Mouse (Mus musculus) bone marrow, adult 2 months (tissue): ENCODE results near the gene Tnni3k.

Experiments used
- CTCF ChIP-seq: fragments of 200-500 bp; IDR thresholded peaks from 2 replicates; pipeline ENCODE4 v1.5.1; 2011; ENCODE audit warnings: low read length, control low read depth; ENCODE audit not compliant: control insufficient read depth, insufficient read depth
- POLR2A ChIP-seq: fragments of 200-500 bp; IDR thresholded peaks from 2 replicates; pipeline ENCODE4 v1.6.1; 2011; ENCODE audit warnings: low read depth, mild to moderate bottlenecking, control low read depth, low read length, borderline replicate concordance; ENCODE audit not compliant: control insufficient read depth

GRCm38 (mm10) chr3:154879515-154879914 is 175.7 kb downstream of the Tnni3k start:
- TF ChIP-seq POLR2A (no peak), CTCF (no peak)
